Mouse (Mus musculus) myocyte (in vitro differentiated cells): ENCODE measurements at regions not wholly inside any gene's neighbourhood (a gene's known extent, or its start where the extent isn't known, plus 50 kb on each side); places are given as distances from the start of the nearest gene placed in this dataset.

Experiments used
- H3K27me3 ChIP-seq: one replicate; pipeline ENCODE4 v1.6.1; 2011; ENCODE audit not compliant: control insufficient read depth, insufficient read depth, insufficient read length
- H3K36me3 ChIP-seq: one replicate; pipeline ENCODE4 v1.6.1; 2011; ENCODE audit not compliant: control insufficient read depth, insufficient read depth
- H3K4me2 ChIP-seq: one replicate; pipeline ENCODE4 v1.6.1; 2011; ENCODE audit warnings: low read depth, control low read depth
- H3K4me3 ChIP-seq: one replicate; pipeline ENCODE4 v1.5.1; 2011; ENCODE audit warnings: mild to moderate bottlenecking, control low read depth, moderate library complexity
- H3K79me2 ChIP-seq: one replicate; pipeline ENCODE4 v1.6.1; 2011; ENCODE audit not compliant: control insufficient read depth, insufficient read depth
- H3ac ChIP-seq: one replicate; pipeline ENCODE4 v1.6.1; 2011; ENCODE audit not compliant: control insufficient read depth, insufficient read length
- CEBPB ChIP-seq: IDR thresholded peaks from 2 replicates; pipeline ENCODE4 v1.6.1; 2011; ENCODE audit warnings: mild to moderate bottlenecking, moderate library complexity; ENCODE audit not compliant: poor library complexity, insufficient read depth, severe bottlenecking
- E2F4 ChIP-seq: IDR thresholded peaks from one replicate; pipeline ENCODE4 v1.6.1; 2011; ENCODE audit warnings: mild to moderate bottlenecking, control low read depth, moderate library complexity; ENCODE audit not compliant: insufficient read depth
- MAX ChIP-seq: IDR thresholded peaks from one replicate; pipeline ENCODE4 v1.6.1; 2011; ENCODE audit warnings: low read depth, mild to moderate bottlenecking, control low read depth
- MYOD1 ChIP-seq, 3 experiments: IDR thresholded peaks; one replicate each; pipeline ENCODE4 v1.6.1; 2011; ENCODE audit warnings: control low read depth in 2 of 3, low read depth in 2 of 3, mild to moderate bottlenecking in 2 of 3, moderate library complexity in 1 of 3; ENCODE audit not compliant: insufficient read length in 2 of 3, control insufficient read depth in 1 of 3
- MYOG ChIP-seq, 3 experiments: IDR thresholded peaks; one replicate each; pipeline ENCODE4 v1.6.1; 2011; ENCODE audit warnings: control low read depth in 2 of 3, low read depth in 2 of 3, mild to moderate bottlenecking in 2 of 3; ENCODE audit not compliant: insufficient read length in 2 of 3, control insufficient read depth in 1 of 3, insufficient read depth in 1 of 3
- POLR2A ChIP-seq: IDR thresholded peaks from one replicate; pipeline ENCODE4 v1.6.1; 2011; ENCODE audit warnings: low read depth, mild to moderate bottlenecking, control low read depth, moderate library complexity; ENCODE audit not compliant: insufficient read length
- POLR2AphosphoS2 ChIP-seq: IDR thresholded peaks from one replicate; pipeline ENCODE4 v1.6.1; 2011; ENCODE audit warnings: low read depth, control low read depth; ENCODE audit not compliant: insufficient read length
- REST ChIP-seq: IDR thresholded peaks from one replicate; pipeline ENCODE4 v1.6.1; 2011; ENCODE audit warnings: mild to moderate bottlenecking, control low read depth, moderate library complexity; ENCODE audit not compliant: insufficient read depth, insufficient read length
- SRF ChIP-seq: IDR thresholded peaks from one replicate; pipeline ENCODE4 v1.6.1; 2011; ENCODE audit warnings: low read depth; ENCODE audit not compliant: control insufficient read depth, insufficient read length
- TCF12 ChIP-seq: IDR thresholded peaks from one replicate; pipeline ENCODE4 v1.6.1; 2011; ENCODE audit warnings: mild to moderate bottlenecking, control low read depth; ENCODE audit not compliant: poor library complexity, insufficient read depth, severe bottlenecking
- TCF3 ChIP-seq: IDR thresholded peaks from one replicate; pipeline ENCODE4 v1.6.1; 2011; ENCODE audit warnings: low read depth, control low read depth; ENCODE audit not compliant: insufficient read length
- USF1 ChIP-seq: IDR thresholded peaks from one replicate; pipeline ENCODE4 v1.6.1; 2011; ENCODE audit warnings: low read depth, mild to moderate bottlenecking, control low read depth, moderate library complexity

- no peak overlapping the region for H3K4me3 ChIP-seq
- H3K79me2 ChIP-seq = no peaks in the 10 kb centered on the region
- TF ChIP-seq TCF12 (no peak), REST (no peak), CEBPB (no peak), SRF (no peak), MAX (no peak), MYOD1 (IDR thresholded peaks at IDR 0.05; ENCODE audit: control insufficient read depth in 1 of 3, insufficient read length in 2 of 3, low read depth in 2 of 3) (no peak), E2F4 (no peak), TCF3 (no peak), POLR2AphosphoS2 (no peak), USF1 (no peak), POLR2A (no peak), MYOG (IDR thresholded peaks at IDR 0.05; ENCODE audit: control insufficient read depth in 1 of 3, insufficient read depth in 1 of 3, insufficient read length in 2 of 3, low read depth in 2 of 3) (no peak)
- no peak overlapping the region for H3K4me2 ChIP-seq
- H3ac ChIP-seq = no peak overlapping the region
- no peaks in the 10 kb centered on the region for H3K36me3 ChIP-seq
- no peaks in the 10 kb centered on the region for H3K27me3 ChIP-seq
Observed at GRCm38 (mm10) chr2:159481399-159482080, 686.9 kb downstream of the Dhx35 start.

DNA sequence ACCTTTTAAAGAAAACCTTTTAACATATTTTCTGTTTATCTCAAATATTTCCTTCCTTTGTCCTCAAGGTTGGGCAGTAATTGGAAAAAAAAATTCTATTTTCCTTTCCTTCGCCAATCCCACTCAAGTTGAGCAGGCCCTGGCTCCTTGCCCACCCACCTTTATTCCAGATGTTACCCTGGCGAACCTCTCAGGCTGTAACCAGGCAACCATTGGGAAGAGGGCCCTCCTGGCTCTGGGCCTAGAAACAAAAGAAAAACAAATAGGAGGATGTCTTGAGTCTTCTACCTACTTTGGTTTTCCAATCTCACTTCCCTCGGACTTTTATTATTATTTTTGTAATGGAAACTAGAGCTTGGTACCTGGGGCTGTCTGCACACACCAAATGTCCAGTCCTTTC is 696.5 kb downstream of the Dhx35 start:
- H3K27me3 ChIP-seq = no peaks in the 10 kb centered on the region
- TF ChIP-seq TCF3 = no peak
- no peak for TF ChIP-seq CEBPB
- no peak for TF ChIP-seq E2F4
- TF ChIP-seq SRF = no peak
- no peak for TF ChIP-seq POLR2AphosphoS2
- no peak for TF ChIP-seq USF1
- TF ChIP-seq POLR2A = no peak
- no peak for TF ChIP-seq REST
- TF ChIP-seq MYOG (IDR thresholded peaks at IDR 0.05; ENCODE audit: control insufficient read depth in 1 of 3, insufficient read depth in 1 of 3, insufficient read length in 2 of 3, low read depth in 2 of 3) = no peak
- TF ChIP-seq TCF12 = no peak
- no peak for TF ChIP-seq MAX
- TF ChIP-seq MYOD1 (IDR thresholded peaks at IDR 0.05; ENCODE audit: control insufficient read depth in 1 of 3, insufficient read length in 2 of 3, low read depth in 2 of 3) = no peak

GRCm38 (mm10) chr2:159498691-159499090 is 704.1 kb downstream of the Dhx35 start:
- Histone ChIP-seq H3K27me3 (no peaks in the 10 kb centered on the region), H3K36me3 (no peaks in the 10 kb centered on the region), H3K4me3 (no peak overlapping the region), H3K79me2 (no peaks in the 10 kb centered on the region), H3K4me2 (no peak overlapping the region), H3ac (no peak overlapping the region)
- no peak for TF ChIP-seq REST

More for the DNA sequence above, 696.5 kb downstream of the Dhx35 start:
- Histone ChIP-seq H3K4me2 (no peak overlapping the region), H3K4me3 (no peak overlapping the region), H3K79me2 (no peaks in the 10 kb centered on the region), H3K36me3 (no peaks in the 10 kb centered on the region), H3ac (no peak overlapping the region)

GRCm38 (mm10) chr2:159501039-159501438 is 706.4 kb downstream of the Dhx35 start:
- no peak overlapping the region for H3K4me2 ChIP-seq
- H3K27me3 ChIP-seq = no peaks in the 10 kb centered on the region
- no peaks in the 10 kb centered on the region for H3K79me2 ChIP-seq
- no peak overlapping the region for H3K4me3 ChIP-seq
- TF ChIP-seq MYOG (IDR thresholded peaks at IDR 0.05; ENCODE audit: control insufficient read depth in 1 of 3, insufficient read depth in 1 of 3, insufficient read length in 2 of 3, low read depth in 2 of 3) = no peak
- no peak for TF ChIP-seq POLR2A
- no peak for TF ChIP-seq POLR2AphosphoS2
- no peak for TF ChIP-seq TCF12
- no peak for TF ChIP-seq REST
- no peak for TF ChIP-seq CEBPB
- TF ChIP-seq USF1 = no peak
- no peak for TF ChIP-seq MYOD1 (IDR thresholded peaks at IDR 0.05; ENCODE audit: control insufficient read depth in 1 of 3, insufficient read length in 2 of 3, low read depth in 2 of 3)
- H3K36me3 ChIP-seq = no peaks in the 10 kb centered on the region
- no peak overlapping the region for H3ac ChIP-seq

GRCm38 (mm10) chr2:159519066-159519465 is 724.5 kb downstream of the Dhx35 start:
- H3K79me2 ChIP-seq = no peaks in the 10 kb centered on the region
- no peaks in the 10 kb centered on the region for H3K27me3 ChIP-seq
- H3K4me2 ChIP-seq = no peak overlapping the region
- H3K4me3 ChIP-seq = no peak overlapping the region
- no peak for TF ChIP-seq CEBPB
- TF ChIP-seq TCF12 = no peak
- no peak for TF ChIP-seq USF1
- TF ChIP-seq SRF = no peak
- TF ChIP-seq MYOG (IDR thresholded peaks at IDR 0.05; ENCODE audit: control insufficient read depth in 1 of 3, insufficient read depth in 1 of 3, insufficient read length in 2 of 3, low read depth in 2 of 3) = no peak
- TF ChIP-seq E2F4 = no peak
- TF ChIP-seq TCF3 = no peak
- no peak for TF ChIP-seq POLR2A
- no peak for TF ChIP-seq MAX
- TF ChIP-seq REST = no peak
- no peak for TF ChIP-seq MYOD1 (IDR thresholded peaks at IDR 0.05; ENCODE audit: control insufficient read depth in 1 of 3, insufficient read length in 2 of 3, low read depth in 2 of 3)
- TF ChIP-seq POLR2AphosphoS2 = no peak
- no peaks in the 10 kb centered on the region for H3K36me3 ChIP-seq
- no peak overlapping the region for H3ac ChIP-seq
